Mouse (Mus musculus) bone marrow, adult 2 months (tissue): ENCODE data around the gene 4833420G17Rik.

ENCODE experiments used
- CTCF ChIP-seq: fragments of 200-500 bp; IDR thresholded peaks from 2 replicates; pipeline ENCODE4 v1.5.1; 2011; ENCODE audit warnings: low read length, control low read depth; ENCODE audit not compliant: control insufficient read depth, insufficient read depth
- POLR2A ChIP-seq: fragments of 200-500 bp; IDR thresholded peaks from 2 replicates; pipeline ENCODE4 v1.6.1; 2011; ENCODE audit warnings: low read depth, mild to moderate bottlenecking, control low read depth, low read length, borderline replicate concordance; ENCODE audit not compliant: control insufficient read depth

- no peak for TF ChIP-seq POLR2A
- TF ChIP-seq CTCF: no peak
Measured at GRCm38 (mm10) chr13:119430164-119430563, 32.4 kb upstream of the 4833420G17Rik start.
